Mouse (Mus musculus) stomach, postnatal 0 days (tissue): ENCODE data around the gene Ttc38.

ENCODE experiments used
- CTCF ChIP-seq: IDR thresholded peaks from 2 replicates; pipeline ENCODE4 v1.5.1; 2016; ENCODE audit warnings: antibody characterized with exemption, low read depth, mild to moderate bottlenecking, moderate library complexity
- EP300 ChIP-seq: optimal IDR thresholded peaks from 2 replicates; pipeline ENCODE3; 2016; ENCODE audit warnings: antibody characterized with exemption

DNA sequence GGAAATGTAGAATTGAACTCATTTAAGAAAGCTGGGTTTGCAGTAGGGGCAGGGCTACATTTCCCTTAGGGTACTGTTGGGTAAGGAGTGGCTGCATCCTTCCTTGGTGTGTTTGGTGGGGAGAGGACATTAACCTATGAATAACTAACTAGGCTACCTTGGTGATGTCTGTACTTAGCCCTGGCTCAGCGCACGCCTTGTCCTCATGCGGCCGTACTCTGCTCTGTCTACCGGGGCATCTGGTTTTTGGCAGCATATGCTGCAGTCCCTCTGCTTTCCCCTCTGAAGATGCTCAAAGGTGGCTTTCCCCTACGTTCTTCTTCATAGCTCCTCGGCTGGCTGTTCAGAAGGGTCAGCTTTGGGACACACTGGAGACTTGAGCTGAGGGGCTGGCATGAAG lies 45.2 kb downstream of the Ttc38 start:
- no peak for TF ChIP-seq CTCF
- TF ChIP-seq EP300: no peak
